Mouse (Mus musculus): Measurements from ENCODE around the gene Tpm1. TPM values are rescaled to one million over a fixed set of nuclear protein-coding genes. Genes with fewer than 3 reads are reported as not detected.

Tpm1 gene
- total RNA-seq, 2 experiments from 2014 or later: 230 to 252 TPM

DNA sequence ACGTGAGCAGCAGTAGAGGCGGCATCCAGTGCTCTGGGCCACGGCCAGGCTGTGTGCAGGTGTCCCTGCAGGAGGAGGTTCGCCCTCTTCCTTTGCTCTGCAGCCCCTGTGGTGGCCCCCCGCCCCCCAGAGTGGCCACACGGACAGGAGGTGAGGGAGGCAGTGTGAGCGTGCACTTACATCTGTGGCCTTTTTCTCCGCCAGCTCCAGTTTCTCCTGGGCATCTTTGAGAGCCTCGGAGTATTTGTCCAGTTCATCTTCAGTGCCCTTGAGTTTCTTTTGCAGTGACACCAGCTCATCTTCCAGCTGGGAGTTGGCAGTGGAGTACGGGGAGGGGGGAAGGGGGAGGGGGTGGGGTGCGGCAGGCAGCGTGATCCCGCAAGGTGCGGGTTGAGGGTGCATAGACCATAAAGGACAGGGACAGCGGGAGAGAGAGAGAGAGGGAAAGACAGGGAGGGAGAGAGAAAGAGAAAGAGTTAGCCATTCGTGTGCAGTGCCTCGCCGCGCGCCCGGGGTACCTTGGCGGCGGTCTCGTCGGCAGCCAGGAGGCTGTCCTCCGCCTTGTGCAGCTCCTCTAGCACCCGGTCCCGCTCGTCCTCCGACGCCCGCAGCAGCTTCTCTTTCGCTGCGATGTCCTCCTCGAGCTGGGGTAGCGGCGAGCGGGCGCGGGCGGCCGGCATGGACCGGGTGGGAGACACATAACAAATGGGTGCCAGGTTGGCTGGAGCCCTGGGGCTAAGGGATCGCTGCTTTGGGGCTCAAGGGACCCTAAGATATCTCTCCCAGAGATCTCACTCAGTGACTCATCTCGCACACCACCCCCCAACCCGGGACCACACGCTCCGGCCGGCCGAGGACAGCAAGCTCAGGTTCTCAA lies 1.4 kb downstream of the Tpm1 start:
- DNase-seq (ENCODE audit: low spot score in 2 of 2): no peak

DNA sequence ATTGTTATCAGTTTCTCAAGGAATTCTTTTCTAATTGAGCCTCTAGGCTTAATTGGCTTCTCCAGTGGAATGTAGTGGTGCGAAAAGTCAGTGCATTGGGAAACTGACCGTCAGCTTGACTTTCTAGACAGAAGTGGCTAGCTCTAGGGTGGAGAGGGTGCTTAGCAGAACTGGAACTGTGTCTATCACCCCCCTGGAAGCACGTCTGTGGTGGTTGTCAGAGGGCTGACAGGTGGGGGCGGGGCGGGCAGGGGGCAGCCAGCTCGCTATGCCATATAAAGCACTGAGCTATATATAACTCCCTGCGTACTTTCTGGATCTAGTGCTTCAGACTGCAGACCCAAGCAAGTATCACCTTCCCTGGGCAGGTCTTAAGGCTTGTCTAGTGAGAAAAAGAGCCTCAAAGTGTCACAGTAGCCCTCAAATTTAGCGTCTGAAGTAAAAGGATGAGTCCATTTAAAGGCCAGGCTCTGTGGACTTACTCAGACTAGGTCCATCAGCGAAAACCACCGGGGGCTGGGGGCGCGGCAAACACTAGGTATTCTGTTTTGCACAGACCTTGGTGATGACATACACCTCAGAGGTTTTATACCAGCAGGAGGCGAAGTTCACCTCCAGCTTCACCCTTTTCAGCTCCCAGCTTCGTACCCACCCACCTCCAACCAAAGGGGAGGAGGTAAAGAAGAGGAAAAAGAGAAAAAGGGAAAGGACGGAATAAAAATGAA lies 2.2 kb downstream of the Tpm1 start:
- no peak for DNase-seq (ENCODE audit: low spot score in 2 of 2)

GRCm38 (mm10) chr9:67045966-67046602 lies 3.1 kb downstream of the Tpm1 start:
- no peak for DNase-seq (ENCODE audit: low spot score in 2 of 2)

DNA sequence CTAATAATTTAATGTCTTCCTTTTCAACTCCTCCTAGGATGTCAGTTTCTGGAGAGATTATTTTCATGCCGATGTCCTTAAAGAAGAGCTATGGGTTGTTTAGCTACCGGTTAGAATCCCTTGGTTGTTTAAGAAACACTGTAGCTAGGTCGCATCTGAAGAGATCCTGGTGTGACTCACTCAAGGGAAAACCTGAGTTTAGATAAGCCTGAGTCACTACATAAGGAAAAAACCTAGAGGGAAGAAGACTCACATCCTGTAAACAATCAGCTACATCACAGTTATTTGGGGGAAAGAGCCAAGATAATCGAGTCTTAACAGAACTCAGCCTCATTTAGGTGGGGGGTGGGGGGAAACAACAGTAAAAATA lies 3.9 kb downstream of the Tpm1 start:
- no peak for DNase-seq (ENCODE audit: low spot score in 2 of 2)

DNA sequence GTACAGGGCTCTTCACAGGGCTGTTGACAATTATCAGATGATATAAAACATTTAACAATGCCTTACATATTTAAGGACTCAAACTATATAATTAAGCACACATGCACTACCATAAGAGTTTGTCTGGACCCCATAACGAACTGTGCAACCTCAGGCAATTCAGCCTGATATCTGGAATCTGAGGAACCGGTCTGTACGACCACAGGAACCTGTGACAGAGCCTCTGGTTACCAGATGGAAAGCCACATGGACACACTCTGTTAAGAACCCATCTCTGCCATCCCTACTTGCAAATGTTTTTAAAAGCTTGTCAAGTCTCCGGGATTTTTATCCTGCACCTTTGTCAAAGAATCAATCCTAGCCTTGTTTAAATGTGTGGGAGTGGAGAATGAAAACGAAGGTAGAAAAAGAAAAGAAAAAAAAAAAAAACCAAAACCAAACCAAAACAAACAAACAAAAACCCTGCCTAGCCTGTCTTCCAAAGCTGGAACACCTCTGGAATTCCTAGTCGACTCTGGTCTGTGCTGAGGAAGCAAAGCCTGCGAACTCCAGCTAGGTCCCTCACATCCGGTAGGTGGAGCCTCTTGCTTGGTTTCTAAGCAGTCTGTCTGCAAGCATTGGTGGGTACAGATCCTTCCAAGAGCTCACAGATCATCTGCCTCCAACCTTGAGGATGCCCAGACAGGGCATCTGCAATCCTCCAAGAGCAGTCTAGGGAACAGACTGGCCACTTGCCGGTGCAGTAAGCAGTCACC lies 4.5 kb downstream of the Tpm1 start:
- DNase-seq (ENCODE audit: low spot score in 2 of 2): peak; percentile 65 to 84

- DNase-seq (ENCODE audit: low spot score in 2 of 2): peak; percentile 100
Observed at GRCm38 (mm10) chr9:67043231-67044199, 5.7 kb downstream of the Tpm1 start.

DNA sequence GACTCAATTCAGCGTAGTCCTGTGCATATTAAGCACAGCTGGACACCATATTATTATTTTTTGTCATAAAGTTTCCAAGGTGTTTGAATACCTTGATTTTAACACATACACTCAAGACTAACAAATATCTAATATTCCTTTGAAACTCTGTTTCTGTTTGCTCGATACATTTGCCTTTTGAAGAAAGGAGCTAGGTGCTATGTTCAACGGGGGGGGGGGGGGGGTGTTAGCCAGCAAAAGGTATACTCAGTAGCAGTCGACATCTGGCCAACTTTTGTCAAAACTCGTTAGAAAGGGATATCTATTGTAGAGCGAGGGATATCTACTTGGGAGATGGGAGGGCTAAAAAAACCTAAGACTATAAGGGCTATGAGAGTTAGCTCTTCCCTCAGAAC lies 6.4 kb downstream of the Tpm1 start:
- DNase-seq (ENCODE audit: low spot score in 2 of 2): no peak

DNA sequence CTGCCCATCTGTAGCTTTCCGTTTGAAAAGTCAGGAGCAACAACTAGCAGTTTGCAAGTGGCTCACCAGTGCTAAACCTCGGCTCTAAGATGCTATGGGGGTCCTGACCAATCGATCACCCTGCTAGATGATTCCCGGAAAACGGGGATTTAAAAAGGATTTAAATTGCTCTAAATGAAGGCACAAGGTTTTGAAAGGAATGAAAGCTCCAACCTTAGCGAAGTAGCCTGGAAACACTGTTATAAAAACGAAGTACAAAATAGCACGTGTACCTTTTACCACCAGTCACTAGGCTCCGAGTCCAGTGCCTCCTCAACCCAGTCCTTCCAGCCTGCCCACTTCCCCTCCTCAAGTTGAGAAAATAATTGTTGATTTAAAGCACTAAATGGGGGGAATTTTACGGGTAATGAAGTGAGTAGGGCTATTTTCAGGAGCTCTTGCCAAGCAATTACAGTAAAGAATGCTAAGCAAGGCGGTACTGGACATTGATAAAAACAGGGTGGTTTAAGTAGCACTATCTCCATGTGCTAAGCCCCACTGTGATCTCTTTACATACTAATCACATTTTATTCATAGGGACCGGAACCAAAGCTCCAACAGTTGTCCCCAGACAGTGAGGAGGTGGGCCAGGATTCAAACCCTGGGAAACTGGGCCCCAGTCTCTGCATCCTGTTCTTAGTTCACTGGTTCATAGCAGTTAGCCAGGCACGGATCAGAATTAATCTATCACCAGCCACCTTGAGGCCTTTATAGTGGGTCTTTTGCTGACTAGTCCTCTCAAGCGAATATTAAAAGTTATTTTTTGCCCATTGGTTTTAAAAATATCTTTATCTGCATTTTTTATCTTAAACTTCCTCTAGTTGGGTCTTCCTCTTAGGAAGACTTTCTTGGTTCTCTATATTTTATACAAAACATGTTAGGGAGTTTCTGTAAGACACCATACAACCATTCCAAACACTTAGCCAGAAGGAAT lies 7.1 kb downstream of the Tpm1 start:
- no peak for DNase-seq (ENCODE audit: low spot score in 2 of 2)

GRCm38 (mm10) chr9:67040963-67041839 lies 8.0 kb downstream of the Tpm1 start:
- no peak for DNase-seq (ENCODE audit: low spot score in 2 of 2)

DNA sequence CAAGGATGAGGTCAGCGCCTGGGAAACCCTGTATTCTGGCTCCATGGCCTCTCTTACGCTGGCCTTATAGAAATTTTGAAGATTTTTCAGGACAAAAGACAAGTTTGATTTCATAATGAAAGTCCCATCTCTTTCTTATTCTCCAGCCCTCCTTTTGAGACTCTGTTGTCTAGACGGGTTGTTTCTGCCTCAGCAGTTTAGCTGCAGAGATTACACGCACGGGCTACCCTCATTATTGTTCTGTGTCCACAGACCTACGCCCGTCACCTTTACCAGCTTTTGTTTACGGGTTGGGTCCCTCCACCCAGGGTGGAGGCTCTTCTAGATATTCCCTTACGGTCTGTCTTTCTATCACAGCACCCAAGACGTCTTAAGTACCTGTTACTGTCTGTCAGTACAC lies 9.3 kb downstream of the Tpm1 start:
- no peak for DNase-seq (ENCODE audit: low spot score in 2 of 2)

GRCm38 (mm10) chr9:67038686-67039085 lies 10.5 kb downstream of the Tpm1 start:
- DNase-seq (ENCODE audit: low spot score in 2 of 2): no peak

DNA sequence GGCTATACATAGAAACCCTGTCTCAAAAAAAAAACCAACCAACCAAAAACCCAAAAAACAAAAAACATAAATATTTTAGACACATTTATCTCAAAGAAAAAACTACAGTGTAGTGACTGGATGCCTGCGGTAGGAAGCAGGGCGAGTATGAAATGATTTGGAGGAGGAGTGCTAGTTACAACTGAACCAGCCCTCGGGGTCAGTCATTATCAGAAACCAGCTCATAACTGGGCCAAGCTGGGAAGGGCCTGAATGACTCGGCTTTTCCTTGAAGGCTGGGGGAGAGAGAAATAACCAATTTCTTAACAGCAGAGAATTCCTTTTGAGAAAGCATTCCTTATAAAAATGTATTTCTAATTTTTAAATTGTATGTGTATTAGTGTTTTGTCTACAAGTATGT lies 11.5 kb downstream of the Tpm1 start:
- DNase-seq (ENCODE audit: low spot score in 2 of 2): no peak

DNA sequence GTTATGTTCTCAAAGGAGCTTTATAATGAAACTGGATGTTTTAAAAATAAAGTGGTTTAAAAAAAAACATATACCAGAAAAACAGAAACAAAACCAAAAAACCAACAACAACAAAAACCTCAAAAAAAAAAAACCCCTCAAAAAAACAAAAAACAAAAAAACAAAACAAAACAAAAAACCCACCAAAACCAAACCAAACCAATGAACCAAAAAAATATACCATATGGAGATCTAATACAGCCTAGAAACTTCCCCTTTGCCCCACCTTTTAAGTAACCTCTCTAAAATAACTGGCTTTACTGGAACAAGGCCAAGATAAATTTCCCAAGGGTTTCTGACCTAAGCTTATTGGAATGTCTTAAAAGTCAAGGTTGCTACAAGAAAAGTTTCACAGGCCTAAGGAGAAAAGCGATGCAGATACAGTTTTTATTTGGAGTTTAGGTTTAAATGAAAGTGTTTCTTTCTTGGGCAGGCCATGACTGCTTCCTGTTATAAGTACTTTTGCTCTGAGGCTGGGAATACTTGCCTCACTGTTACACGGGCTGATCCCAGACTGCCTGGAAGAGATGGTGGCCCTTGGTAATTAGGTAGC lies 12.6 kb downstream of the Tpm1 start:
- DNase-seq (ENCODE audit: low spot score in 2 of 2): no peak

- DNase-seq (ENCODE audit: low spot score in 2 of 2): peak; percentile 71 to 72
Observed at GRCm38 (mm10) chr9:67035957-67036451, 13.2 kb downstream of the Tpm1 start.

- no peak for DNase-seq (ENCODE audit: low spot score in 2 of 2)
Observed at GRCm38 (mm10) chr9:67034677-67035076, 14.5 kb downstream of the Tpm1 start.

DNA sequence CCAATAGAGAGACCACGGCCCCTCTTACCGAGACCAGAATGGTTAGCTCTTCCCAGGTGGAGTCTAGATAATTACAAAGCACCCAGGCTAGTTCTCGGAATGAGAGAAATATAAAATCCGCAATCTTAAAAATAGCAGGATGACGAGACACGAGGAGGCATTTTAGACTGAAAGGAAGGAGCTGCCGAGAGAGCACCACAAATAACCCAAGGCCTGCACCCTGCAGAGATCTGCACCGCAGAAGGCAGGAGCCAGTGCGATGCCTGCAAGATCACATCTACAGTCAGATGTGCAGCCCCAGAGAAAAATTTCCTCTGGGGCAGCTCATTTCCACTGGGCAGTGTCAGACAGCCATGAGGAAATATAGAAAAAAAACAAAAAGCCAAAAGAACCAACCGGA lies 16.2 kb downstream of the Tpm1 start:
- no peak for DNase-seq (ENCODE audit: low spot score in 2 of 2)

DNA sequence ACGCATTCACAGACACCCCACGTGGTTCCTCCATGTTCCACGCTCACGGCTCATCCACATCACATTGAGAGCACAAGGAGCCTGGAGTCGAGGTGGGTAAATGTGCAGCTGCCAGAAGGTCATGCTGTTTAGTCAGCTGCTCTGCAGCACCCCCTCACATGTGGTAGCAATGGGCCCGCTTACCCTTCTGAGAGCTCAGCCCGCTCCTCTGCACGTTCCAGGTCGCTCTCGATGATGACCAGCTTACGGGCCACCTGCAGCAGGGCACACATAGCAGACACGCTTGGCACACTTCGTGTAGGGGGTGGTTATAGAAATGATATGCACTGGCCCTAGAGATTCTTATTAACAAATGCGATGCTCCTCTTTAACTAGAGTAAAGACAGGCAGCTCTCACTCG lies 16.6 kb downstream of the Tpm1 start:
- DNase-seq (ENCODE audit: low spot score in 2 of 2): no peak

All from layer of hippocampus, postnatal 14 days (tissue).